Comparison of ENCODE assay signal across 8 mouse cellular contexts in the genomic region with DNA sequence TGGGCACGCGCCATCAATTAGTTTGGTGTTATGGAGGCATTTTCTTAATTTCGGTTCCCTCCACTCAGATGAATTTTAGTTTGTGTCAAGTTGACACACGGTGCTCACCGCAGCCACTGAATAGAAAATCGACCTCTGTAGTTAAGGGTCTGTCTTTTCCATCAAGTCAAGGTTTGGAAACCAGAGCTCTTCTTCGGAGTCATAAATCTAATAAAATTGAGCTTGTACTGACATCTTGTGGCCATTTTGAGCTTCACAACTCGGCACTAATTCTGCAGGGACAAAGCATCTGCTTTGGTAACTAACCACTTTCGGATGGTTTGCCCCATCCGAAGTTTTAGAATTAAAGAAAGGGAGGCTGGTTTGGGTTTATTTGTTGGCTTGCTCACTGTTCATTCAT.
DNase-seq lines count a peak whose midpoint lies in the region; ATAC-seq and TF ChIP-seq lines count a peak whose summit lies in the region.
"Had no signal": no experiment of that assay in that cellular context is flagged by ENCODE, and none has a peak within 500 bp of the region (broad histone marks: within the 10 kb centered on the region; RNA-seq: fewer than 3 reads in every experiment).

No protein-coding gene starts in this region.

- TF ChIP-seq CTCF in stomach, postnatal 0 days (IDR thresholded peaks at IDR 0.05; ENCODE audit: low read depth), result peak; percentile 78

- DNase-seq in left cerebral cortex, postnatal 14 days (ENCODE audit: low spot score in 2 of 2), result peak; percentile 37 to 51
- DNase-seq in left cerebral cortex, adult 11 months (ENCODE audit: low spot score), result no peak
- DNase-seq in brain, adult 2 months (ENCODE audit: low read depth, low spot score), result peak; percentile 67
- no peak for DNase-seq in stomach, postnatal 0 days (ENCODE audit: low spot score)
- no peak for DNase-seq in spleen, adult 12 weeks (ENCODE audit: low spot score)

- 45% methylated on average over 10 of the region's 10 CpGs for WGBS in forebrain, embryonic 12.5 days
- 40% methylated on average over 10 of the region's 10 CpGs for WGBS in limb, embryonic 13.5 days
- 44% methylated on average over 10 of the region's 10 CpGs for WGBS in stomach, postnatal 0 days

- H3K9ac ChIP-seq in forebrain, embryonic 12.5 days, result no peak overlapping the region
- no peak overlapping the region for H3K9ac ChIP-seq in limb, embryonic 13.5 days
- H3K9ac ChIP-seq in stomach, postnatal 0 days (ENCODE audit: low read length), result no peak overlapping the region
- H3K9ac ChIP-seq: liver, embryonic 15.5 days had no signal

- no peaks in the 10 kb centered on the region for H3K27me3 ChIP-seq in forebrain, embryonic 12.5 days
- H3K27me3 ChIP-seq in limb, embryonic 13.5 days, result no peaks in the 10 kb centered on the region
- no peaks in the 10 kb centered on the region for H3K27me3 ChIP-seq in stomach, postnatal 0 days (ENCODE audit: control insufficient read depth, insufficient read depth, low read length)
- H3K27me3 ChIP-seq: liver, embryonic 15.5 days had no signal

- no peak for TF ChIP-seq EP300 in stomach, postnatal 0 days (optimal IDR thresholded peaks at IDR 0.05)

- ATAC-seq in forebrain, embryonic 12.5 days (ENCODE audit: low FRiP score), result peak; percentile 61; the same call in 1 of the 2 replicates
- peak; percentile 79; the same call in 1 of the 2 replicates for ATAC-seq in limb, embryonic 13.5 days (ENCODE audit: low FRiP score, low read depth)
- no peak for ATAC-seq in stomach, postnatal 0 days (ENCODE audit: low FRiP score, low TSS enrichment)

- no peaks in the 10 kb centered on the region for H3K36me3 ChIP-seq in forebrain, embryonic 12.5 days (replicated peaks)
- H3K36me3 ChIP-seq in limb, embryonic 13.5 days, result no peaks in the 10 kb centered on the region
- no peaks in the 10 kb centered on the region for H3K36me3 ChIP-seq in stomach, postnatal 0 days (ENCODE audit: control insufficient read depth, insufficient read depth, low read length)
- H3K36me3 ChIP-seq: liver, embryonic 15.5 days had no signal

- H3K4me3 ChIP-seq in forebrain, embryonic 12.5 days (replicated peaks), result no peak overlapping the region
- no peak overlapping the region for H3K4me3 ChIP-seq in limb, embryonic 13.5 days
- no peak overlapping the region for H3K4me3 ChIP-seq in stomach, postnatal 0 days (ENCODE audit: low read depth, low read length)
- H3K4me3 ChIP-seq: liver, embryonic 15.5 days had no signal

- no peak overlapping the region for H3K4me2 ChIP-seq in forebrain, embryonic 12.5 days
- H3K4me2 ChIP-seq in limb, embryonic 13.5 days (replicated peaks), result no peak overlapping the region
- H3K4me2 ChIP-seq in stomach, postnatal 0 days (replicated peaks; ENCODE audit: low read depth), result no peak overlapping the region
- H3K4me2 ChIP-seq: liver, embryonic 15.5 days had no signal

- no peak overlapping the region for H3K27ac ChIP-seq in forebrain, embryonic 12.5 days
- H3K27ac ChIP-seq in limb, embryonic 13.5 days, result no peak overlapping the region
- no peak overlapping the region for H3K27ac ChIP-seq in stomach, postnatal 0 days (replicated peaks)
- H3K27ac ChIP-seq: liver, embryonic 15.5 days had no signal

- no peaks in the 10 kb centered on the region for H3K9me3 ChIP-seq in forebrain, embryonic 12.5 days
- no peaks in the 10 kb centered on the region for H3K9me3 ChIP-seq in limb, embryonic 13.5 days
- no peaks in the 10 kb centered on the region for H3K9me3 ChIP-seq in stomach, postnatal 0 days (ENCODE audit: control insufficient read depth, low read length)
- H3K9me3 ChIP-seq: liver, embryonic 15.5 days had no signal

- H3K4me1 ChIP-seq in forebrain, embryonic 12.5 days, result no peaks in the 10 kb centered on the region
- no peaks in the 10 kb centered on the region for H3K4me1 ChIP-seq in limb, embryonic 13.5 days
- no peaks in the 10 kb centered on the region for H3K4me1 ChIP-seq in stomach, postnatal 0 days (replicated peaks; ENCODE audit: control insufficient read depth, insufficient read depth)
- H3K4me1 ChIP-seq: liver, embryonic 15.5 days had no signal

- intact Hi-C loops in left cerebral cortex, postnatal 14 days (cut with DNase I), result loop anchor here (2.0 to 10.0 kb wide), 3 partner anchors 709 to 954 kb away; a partner anchor contains a TSS

Comparison
In these comparisons a context has a peak if more than half of its experiments do, and no peak if none do; other contexts are left out.
1. DNase-seq: peak in left cerebral cortex, postnatal 14 days (2 of 2) and brain, adult 2 months (single experiment); none in left cerebral cortex, adult 11 months (single experiment), stomach, postnatal 0 days (single experiment) and spleen, adult 12 weeks (single experiment).